In the genomic region with DNA sequence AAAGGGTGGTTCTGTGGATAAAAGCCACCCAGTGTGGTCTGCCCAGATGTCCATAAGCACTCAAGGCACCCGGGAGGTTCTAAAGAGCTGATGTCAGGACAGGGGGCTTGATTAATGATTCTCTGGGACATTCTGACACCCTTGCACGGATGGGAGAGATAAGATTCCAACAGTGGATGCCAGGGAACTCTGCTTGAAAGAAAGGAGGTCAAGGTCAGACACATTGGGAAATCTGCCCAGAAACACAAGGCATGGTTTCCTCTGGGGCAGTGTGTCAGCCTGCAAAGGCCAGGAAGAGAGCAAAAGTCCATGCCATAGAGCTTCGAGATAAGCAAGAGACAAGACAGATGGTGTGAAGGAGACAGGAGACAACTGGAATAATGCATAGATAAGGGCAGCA, we compare ENCODE assay signal across 10 mouse cellular contexts.
DNase-seq lines count a peak whose midpoint lies in the region; ATAC-seq lines count a peak whose summit lies in the region.
"Had no signal": no experiment of that assay in that cellular context is flagged by ENCODE, and none has a peak within 500 bp of the region (broad histone marks: within the 10 kb centered on the region; RNA-seq: fewer than 3 reads in every experiment).

No protein-coding gene starts in this region.

- H3K4me3 ChIP-seq in intestine, embryonic 16.5 days (ENCODE audit: low read length) = no peak overlapping the region
- no peak overlapping the region for H3K4me3 ChIP-seq in forebrain, embryonic 11.5 days (ENCODE audit: low read depth, low read length)
- H3K4me3 ChIP-seq: limb, embryonic 10.5 days; neural tube, embryonic 12.5 days had no signal

- H3K9ac ChIP-seq in intestine, embryonic 16.5 days (ENCODE audit: low read depth, low read length) = no peak overlapping the region
- H3K9ac ChIP-seq in forebrain, embryonic 11.5 days (ENCODE audit: low read length) = no peak overlapping the region
- H3K9ac ChIP-seq: neural tube, embryonic 12.5 days had no signal

- no peak overlapping the region for H3K27ac ChIP-seq in intestine, embryonic 16.5 days (ENCODE audit: low read length)
- H3K27ac ChIP-seq in forebrain, embryonic 11.5 days (ENCODE audit: low read depth, low read length) = no peak overlapping the region
- H3K27ac ChIP-seq: limb, embryonic 10.5 days; neural tube, embryonic 12.5 days had no signal

- H3K9me3 ChIP-seq in intestine, embryonic 16.5 days (ENCODE audit: control insufficient read depth, low read length) = no peaks in the 10 kb centered on the region
- H3K9me3 ChIP-seq in forebrain, embryonic 11.5 days (ENCODE audit: control insufficient read depth, low read length) = no peaks in the 10 kb centered on the region
- H3K9me3 ChIP-seq: limb, embryonic 10.5 days; neural tube, embryonic 12.5 days had no signal

- H3K36me3 ChIP-seq in intestine, embryonic 16.5 days (ENCODE audit: control insufficient read depth, insufficient read depth, low read length) = no peaks in the 10 kb centered on the region
- no peaks in the 10 kb centered on the region for H3K36me3 ChIP-seq in forebrain, embryonic 11.5 days (ENCODE audit: control insufficient read depth, insufficient read depth, low read length)
- H3K36me3 ChIP-seq: limb, embryonic 10.5 days; neural tube, embryonic 12.5 days had no signal

- intact Hi-C loops in left cerebral cortex, postnatal 10 days (cut with DNase I) = no loop called here

- ATAC-seq in intestine, embryonic 16.5 days = peak; percentile 50; the same call in 1 of the 2 replicates
- ATAC-seq in forebrain, embryonic 11.5 days (replicated peaks; ENCODE audit: low FRiP score) = no peak
- no peak for ATAC-seq in monocyte, adult 5-6 weeks (replicated peaks; ENCODE audit: insufficient number of reproducible peaks, low FRiP score, low TSS enrichment, poor library complexity, severe bottlenecking)

- no peak overlapping the region for H3K4me2 ChIP-seq in intestine, embryonic 16.5 days (ENCODE audit: low read depth, low read length)
- H3K4me2 ChIP-seq in forebrain, embryonic 11.5 days (ENCODE audit: low read depth, low read length, severe bottlenecking) = no peak overlapping the region
- H3K4me2 ChIP-seq: neural tube, embryonic 12.5 days had no signal

- no peaks in the 10 kb centered on the region for H3K27me3 ChIP-seq in intestine, embryonic 16.5 days (replicated peaks; ENCODE audit: control insufficient read depth, insufficient read depth, low read length)
- no peaks in the 10 kb centered on the region for H3K27me3 ChIP-seq in forebrain, embryonic 11.5 days (ENCODE audit: control insufficient read depth, insufficient read depth, low read length)
- H3K27me3 ChIP-seq: neural tube, embryonic 12.5 days had no signal

- DNase-seq in adrenal gland, adult 2 months = peak; percentile 84
- DNase-seq in embryo, embryonic 11.5 days (ENCODE audit: low read depth, low spot score) = peak; percentile 26
- DNase-seq in lung, postnatal 36 days = peak; percentile 46
- no peak for DNase-seq in forebrain, embryonic 11.5 days (ENCODE audit: low spot score)
- no peak for DNase-seq in gastrocnemius, postnatal 10 days
- no peak for DNase-seq in left cerebral cortex, postnatal 10 days (ENCODE audit: extremely low spot score in 1 of 2, low spot score in 2 of 2)

- WGBS in intestine, embryonic 16.5 days = 19% methylated on average over 3 of the region's 3 CpGs
- 74% methylated on average over 3 of the region's 3 CpGs for WGBS in forebrain, embryonic 11.5 days

- H3K4me1 ChIP-seq in intestine, embryonic 16.5 days (ENCODE audit: control insufficient read depth, insufficient read depth, low read length) = no peaks in the 10 kb centered on the region
- no peaks in the 10 kb centered on the region for H3K4me1 ChIP-seq in forebrain, embryonic 11.5 days (replicated peaks; ENCODE audit: control insufficient read depth, insufficient read depth, low read length)
- H3K4me1 ChIP-seq: limb, embryonic 10.5 days; neural tube, embryonic 12.5 days had no signal

Comparison
In these comparisons a context has a peak if more than half of its experiments do, and no peak if none do; other contexts are left out.
1. DNase-seq: peak in adrenal gland, adult 2 months (single experiment), embryo, embryonic 11.5 days (single experiment) and lung, postnatal 36 days (single experiment); none in forebrain, embryonic 11.5 days (single experiment), gastrocnemius, postnatal 10 days (single experiment) and left cerebral cortex, postnatal 10 days (0 of 2).